Mouse (Mus musculus) spleen, postnatal 36 days (tissue): ENCODE measurements around the gene Ica1.

ENCODE experiments used
- DNase-seq, 2 experiments: peaks; one replicate each; pipeline ENCODE4 v3.0.0; 2022; ENCODE audit warnings: low spot score in 2 of 2, mixed read lengths in 1 of 2

Ica1 gene

DNA sequence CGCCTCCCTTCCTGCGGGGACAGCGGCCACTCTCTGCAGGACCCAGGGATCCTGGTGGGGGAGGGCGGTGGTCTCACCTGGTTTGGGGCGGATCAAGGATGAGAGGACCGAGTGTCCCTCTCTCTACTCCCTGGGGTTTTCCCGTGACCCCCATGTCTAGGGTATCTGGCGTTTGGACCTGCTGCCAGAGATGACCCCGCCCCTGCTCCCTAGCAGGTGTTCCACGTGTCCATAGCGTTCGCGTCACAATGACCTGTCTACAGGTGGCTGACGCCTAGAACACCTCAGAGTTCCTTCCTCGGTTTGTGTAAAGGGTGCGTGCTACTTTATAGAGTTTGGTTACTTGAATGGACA lies at the start of gene Ica1:
TSS of gene Ica1 (minus strand) at position 193 of the 354 bp plus-strand sequence.
- no peak for DNase-seq

GRCm38 (mm10) chr6:8819866-8820265 lies 41.6 kb upstream of the Ica1 start:
- no peak for DNase-seq

- no peak for DNase-seq
Measured at GRCm38 (mm10) chr6:8814332-8815002, 36.2 kb upstream of the Ica1 start.

DNA sequence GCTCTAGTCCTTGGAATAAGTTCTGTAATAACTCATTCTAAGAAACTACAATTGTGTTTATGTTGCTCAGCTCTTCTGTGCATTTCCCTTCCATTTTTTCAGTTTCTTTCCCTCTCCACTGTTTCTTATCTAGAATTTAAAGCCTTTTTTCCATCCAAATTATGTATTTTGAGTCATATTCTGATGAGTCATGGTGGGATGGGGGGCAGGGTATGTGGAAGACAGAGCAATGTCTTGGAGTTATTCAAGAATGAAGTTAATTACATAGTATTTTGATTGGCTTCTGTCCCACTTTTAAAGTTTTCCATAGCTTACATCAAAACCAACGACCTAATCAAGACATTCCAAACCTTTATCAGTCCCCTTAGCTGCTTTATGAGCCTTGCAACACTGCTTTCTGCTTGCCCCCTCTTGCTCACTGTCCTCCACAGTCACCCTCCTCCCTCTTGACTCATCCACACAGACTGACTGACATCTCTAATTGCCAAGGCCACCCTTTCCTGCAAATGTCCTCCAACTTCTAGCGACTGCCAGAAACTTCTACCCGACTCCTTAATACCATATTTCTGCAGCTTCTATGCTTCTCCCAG lies 24.4 kb upstream of the Ica1 start:
- no peak for DNase-seq

DNA sequence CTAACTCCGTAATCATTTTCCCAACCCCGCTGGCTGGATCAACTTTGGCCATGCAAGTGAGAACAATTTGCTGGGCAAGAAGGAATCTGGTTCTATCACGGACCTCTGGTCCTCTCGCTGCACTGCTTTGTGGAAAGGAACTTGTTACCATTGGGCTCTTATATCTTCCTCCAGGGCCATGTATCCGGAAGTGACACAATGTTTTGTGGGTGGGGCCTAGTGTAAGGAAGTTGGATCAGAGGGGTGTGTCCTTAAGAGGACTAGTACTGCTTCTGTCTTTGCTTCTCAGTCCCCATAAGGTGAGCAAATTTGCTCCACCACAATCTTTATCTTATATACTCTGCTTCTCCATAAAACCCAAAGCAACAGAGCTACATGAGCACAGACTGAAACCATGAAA lies 14.1 kb upstream of the Ica1 start:
- no peak for DNase-seq

DNA sequence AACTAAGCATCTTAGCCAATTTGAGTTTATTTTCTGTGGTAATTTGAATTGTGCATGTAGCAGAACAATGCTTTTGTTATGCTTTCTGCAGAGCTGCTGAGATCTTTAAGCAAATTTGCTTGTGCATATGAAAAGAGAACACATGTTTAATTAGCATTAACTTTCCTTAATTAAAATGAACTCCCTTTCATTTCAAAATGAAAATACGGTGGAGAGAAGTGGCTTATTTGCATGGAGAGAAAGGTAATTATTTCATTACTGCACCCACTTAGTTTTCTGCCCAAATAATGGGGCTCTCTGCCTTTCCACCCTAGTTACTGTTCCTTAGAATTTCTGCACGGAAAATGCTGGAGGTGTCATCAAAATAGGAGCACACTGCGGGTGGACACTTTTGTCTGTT lies 13.5 kb upstream of the Ica1 start:
- no peak for DNase-seq

GRCm38 (mm10) chr6:8780618-8781017 lies 2.3 kb upstream of the Ica1 start:
- DNase-seq: no peak

DNA sequence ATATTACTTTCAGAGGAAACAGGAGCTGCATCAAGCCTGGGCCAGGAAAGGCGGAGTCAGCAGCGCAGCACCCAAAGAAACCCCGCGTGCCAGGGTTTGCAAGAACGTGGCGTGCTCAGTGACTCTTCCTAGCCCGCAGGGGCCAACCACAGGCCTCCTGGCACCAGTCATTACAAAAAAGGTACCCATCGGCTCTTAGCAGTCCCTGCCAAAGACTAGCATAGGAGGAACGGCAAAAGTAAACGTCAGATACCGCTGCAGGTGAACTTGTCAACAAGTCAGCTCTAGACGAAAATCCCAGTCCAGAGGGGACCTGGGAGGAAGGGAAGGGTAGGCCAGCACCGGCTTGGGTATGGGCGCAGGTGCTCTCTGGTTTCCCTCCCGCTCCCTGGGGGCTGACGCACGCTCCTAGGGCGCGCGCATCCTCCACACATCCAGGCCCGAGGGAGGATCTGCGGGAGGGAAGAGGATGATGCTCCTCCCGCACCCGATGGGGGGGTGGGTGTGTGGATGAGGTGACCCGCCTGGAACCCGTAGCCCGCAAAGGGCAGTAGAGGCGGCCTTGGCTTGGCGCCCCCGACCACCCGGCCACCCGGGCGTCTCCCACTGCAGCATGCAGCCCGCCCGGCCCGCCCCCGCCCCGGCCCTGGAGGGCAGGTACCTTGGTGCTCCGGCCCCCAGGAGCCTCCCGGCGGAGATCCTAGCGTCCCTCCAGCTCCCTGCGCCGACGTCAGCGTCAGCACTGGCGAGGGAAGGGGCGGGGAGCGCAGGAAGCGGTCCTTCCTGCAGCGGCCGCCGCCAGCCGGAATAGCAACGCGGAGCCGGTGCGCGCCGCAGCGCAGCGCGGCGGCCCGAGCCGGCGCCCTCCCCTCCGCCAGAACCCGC lies 635 bp downstream of the Ica1 start:
- DNase-seq: no peak

DNA sequence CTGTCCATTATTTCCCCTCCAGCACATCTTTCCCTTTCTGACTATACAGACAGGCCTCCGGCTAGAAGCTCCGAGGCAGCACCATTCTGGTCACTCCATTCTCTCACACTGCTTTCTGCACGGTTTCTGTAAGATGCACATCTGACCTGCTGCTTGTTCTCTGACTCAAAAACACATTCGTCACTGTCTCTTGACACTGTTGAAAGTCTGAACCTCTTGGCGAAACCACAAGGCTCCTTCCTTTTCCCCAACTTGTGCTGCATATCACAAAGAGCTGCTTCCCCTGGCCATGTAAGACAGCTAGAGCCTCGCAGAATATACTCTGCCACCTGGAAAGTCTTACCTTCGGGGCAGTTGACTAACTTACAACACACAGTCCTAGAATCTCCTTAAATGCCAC lies 6.7 kb downstream of the Ica1 start:
- DNase-seq: no peak

DNA sequence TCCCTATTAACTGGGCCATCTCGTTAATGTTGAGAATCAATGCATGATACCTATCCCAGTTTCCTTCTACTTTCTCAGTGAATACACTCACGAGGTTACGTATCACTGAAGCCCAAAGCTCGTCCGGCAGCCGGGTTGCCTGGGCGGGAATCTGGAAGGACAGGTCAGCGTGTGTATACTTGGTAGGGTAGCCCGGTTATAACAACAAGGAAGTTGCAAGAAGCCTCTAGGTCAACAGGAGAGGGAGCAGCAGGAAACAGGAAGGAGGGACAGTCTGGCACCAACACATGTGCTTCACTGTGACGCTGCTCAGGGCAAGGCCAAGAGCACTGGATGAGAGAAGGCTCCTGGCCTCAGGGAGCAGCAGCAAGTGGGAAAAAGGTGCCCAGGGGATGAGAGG lies 7.9 kb downstream of the Ica1 start:
- DNase-seq: no peak

DNA sequence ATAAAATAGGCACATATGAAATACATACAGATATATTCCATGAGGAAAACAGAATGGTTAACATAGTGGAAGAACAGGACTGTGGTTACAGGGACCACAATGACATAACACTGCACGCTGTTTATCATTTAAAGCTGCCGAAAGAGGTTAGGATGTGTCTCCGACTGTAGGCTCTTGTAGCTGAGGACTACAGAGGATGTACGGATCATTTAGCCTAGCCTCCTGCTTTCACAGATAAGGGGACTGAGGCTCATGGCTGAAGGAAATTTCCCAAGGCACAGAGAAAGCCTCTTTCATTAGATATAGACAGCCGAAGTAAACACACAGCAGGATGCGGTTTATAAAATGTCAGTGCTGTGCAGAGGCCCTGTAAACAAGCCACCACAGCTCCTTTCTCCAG lies 8.5 kb downstream of the Ica1 start:
- DNase-seq: no peak

DNA sequence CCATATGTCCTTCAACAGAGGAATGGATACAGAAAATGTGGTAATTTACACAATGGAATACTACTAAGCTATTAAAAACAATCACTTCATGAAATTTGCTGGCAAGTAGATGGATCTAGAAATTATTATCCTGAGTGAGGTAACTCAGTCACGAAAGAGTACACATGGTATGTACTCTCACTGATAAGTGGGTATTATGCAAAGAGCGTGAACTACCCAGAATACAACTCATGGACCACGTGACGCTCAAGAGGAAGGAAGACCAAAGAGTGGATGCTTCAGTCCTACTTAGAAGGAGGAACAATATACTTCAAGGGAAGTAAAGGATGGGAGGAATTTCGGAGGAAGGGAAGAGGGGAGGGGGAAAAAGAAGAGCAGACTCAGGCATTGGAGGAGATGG lies 11.6 kb downstream of the Ica1 start:
- DNase-seq: no peak

DNA sequence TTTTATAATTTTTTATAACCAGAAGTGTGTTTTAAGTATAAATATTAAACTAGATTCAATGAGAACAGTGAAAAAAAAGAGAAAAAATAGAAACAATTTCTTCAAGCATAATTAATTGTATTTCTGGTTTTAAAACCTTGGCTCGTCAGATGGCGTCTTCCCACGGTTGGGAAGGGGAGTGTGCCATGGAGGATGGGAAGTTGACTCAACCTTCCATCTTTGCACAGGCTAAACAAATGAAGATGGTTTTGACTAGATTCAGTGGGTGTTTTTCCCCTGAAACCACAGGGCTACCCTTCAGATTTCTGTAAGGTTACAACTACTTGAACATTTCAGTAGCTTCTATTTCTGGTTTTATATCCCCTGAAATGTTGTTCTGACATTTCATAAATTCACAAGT lies 12.5 kb downstream of the Ica1 start:
- no peak for DNase-seq

DNA sequence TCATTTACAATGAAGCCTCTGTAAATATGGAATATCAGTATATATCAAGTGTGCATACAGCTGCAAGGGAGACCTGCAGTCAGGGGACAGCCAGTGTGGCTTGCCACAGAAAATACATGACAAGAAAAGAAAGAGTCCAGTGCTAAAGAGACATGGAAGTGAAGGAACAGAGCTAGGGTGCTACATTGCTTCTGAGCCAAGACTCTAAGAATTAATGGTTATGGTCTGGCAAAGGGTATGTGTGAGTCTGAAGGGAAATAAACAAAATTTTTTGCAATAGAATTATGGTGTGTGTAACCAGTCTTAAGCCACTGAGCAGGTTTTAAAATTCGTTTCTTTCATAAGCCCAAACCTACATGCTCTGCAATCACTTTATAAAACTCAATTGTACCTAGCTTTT lies 13.2 kb downstream of the Ica1 start:
- no peak for DNase-seq

GRCm38 (mm10) chr6:8760708-8761294 lies 17.5 kb downstream of the Ica1 start:
- no peak for DNase-seq

DNA sequence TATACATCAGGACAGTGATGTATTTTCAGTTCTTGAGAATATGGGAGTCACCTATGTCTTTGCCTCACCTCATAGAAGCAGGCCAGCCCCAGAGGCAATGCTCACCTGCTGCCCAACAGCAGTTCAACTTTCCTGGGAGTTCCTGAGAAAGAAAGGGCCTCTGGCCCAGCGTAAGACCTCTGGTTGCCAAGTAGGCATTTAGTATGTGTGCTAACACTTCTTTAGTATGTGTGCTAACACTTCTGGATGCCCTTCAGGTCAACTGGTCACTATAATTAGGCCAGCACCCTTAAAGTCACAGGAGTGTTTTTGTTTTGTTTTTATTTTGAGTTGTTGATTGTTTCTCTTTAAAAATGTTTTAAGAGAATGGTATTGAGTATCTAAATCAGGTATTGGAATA lies 18.4 kb downstream of the Ica1 start:
- no peak for DNase-seq

DNA sequence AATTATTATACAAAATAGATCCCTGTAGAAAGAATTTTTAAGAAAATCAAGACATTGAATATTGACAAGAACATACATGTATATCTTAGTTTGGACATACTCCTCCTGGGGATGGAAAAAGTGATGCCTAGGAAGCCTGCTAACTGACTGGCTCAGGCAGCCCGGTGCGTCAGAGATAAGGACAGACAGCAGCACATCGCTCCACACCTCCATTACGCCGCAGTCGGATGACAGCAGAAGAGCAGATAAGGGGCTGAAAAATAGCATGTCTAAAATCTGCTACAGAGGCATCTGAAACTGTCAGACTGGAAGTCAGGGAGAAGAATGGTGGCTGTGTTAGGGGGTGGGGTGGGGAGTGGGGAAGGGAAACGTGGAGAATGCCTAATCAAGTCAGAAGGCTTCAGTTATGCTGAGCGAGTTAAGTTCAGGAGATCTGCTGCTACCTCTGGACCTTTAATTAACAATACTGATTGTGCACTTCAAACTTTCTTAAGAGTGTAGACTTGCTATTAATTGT lies 22.5 kb downstream of the Ica1 start:
- DNase-seq: peak; percentile 17 to 34

DNA sequence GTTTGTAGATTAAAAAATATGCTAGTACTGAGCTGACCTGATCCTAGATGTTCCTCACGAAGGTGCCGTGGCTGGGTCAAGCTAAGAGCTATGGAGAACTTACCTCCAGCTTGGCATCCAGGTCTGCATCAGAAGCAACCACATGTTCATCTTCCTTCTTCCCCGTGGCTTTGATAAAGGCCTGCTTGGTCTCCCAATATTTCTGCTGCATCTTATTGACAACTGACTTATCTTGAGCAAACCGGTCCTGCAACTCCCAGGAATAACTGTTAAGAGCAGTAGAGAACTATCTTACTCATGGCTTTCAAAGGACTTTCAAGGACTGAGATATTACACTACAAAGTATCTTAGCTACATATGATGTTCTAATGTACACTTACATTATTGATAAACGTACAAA lies 23.8 kb downstream of the Ica1 start:
- DNase-seq: no peak

DNA sequence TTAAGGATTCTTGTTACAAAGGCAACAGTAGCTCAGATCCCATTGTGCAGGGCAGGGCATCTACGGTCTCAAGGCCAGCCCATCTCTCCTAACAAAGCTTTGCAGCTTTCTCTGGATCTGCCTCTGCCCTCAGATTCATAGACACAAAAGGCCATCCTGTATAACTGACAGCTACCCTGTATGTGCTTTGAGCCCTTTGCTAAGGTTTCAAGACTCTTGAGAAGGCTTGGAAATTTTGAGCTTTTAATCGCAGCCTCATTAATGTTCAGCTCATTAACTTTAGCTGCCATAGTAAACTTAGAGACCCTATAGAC lies 24.6 kb downstream of the Ica1 start:
- DNase-seq: no peak

GRCm38 (mm10) chr6:8752984-8753722 lies 25.1 kb downstream of the Ica1 start:
- no peak for DNase-seq

- DNase-seq: no peak
Measured at GRCm38 (mm10) chr6:8744886-8745285, 33.4 kb downstream of the Ica1 start.

DNA sequence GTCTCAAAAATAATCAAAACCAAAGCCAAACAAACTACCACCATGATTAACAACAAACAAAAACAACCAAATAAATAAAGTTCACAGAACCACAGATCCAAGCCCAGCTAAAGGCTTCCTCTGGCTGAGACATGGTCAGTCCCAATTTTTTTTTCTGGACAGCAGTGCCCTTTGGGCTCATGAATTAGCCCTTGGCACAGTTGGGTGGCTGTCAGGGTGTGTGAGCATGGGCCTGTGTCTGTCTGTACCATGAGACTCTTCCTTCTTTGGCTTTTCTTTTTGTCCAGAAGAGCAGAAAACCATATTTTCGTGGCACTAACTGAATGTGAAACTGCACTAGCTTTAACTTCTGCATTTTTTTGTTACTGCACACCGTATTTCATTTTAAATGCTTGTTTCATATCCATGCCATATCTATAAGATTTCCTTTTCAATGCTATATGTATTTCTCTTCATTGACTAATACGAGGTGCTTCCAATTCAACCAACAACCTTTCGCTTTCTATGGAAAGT lies 34.0 kb downstream of the Ica1 start:
- no peak for DNase-seq
